Mouse (Mus musculus) CH12.LX (cell line): ENCODE data around the gene Fdxacb1. TPM values are rescaled to one million over a fixed set of nuclear protein-coding genes. Genes with fewer than 3 reads are reported as not detected.

Experiments used
- DNase-seq: peaks from one replicate; pipeline ENCODE4 v3.0.0-alpha.2; 2013; ENCODE audit errors: extremely low read depth
- H3K27ac ChIP-seq: 2 replicates; pipeline ENCODE4 v1.5.1; 2012; ENCODE audit warnings: low read depth, mild to moderate bottlenecking, control low read depth, moderate library complexity; ENCODE audit not compliant: insufficient read depth
- H3K27me3 ChIP-seq: replicated peaks from 2 replicates; pipeline ENCODE3; 2012; ENCODE audit warnings: inconsistent platforms
- H3K36me3 ChIP-seq, 2 experiments: replicated peaks in 1 of 2; 2 replicates each; pipeline versions ENCODE3 to v1.6.1; 2012; ENCODE audit warnings: inconsistent platforms in 1 of 2, low read length in 1 of 2, mild to moderate bottlenecking in 1 of 2, mixed read lengths in 1 of 2, moderate library complexity in 1 of 2; ENCODE audit not compliant: control insufficient read depth in 1 of 2, insufficient read depth in 1 of 2
- H3K4me1 ChIP-seq, 2 experiments: 2 replicates each; pipeline ENCODE4 v1.6.1; 2012; ENCODE audit warnings: inconsistent platforms in 1 of 2, moderate library complexity in 1 of 2; ENCODE audit not compliant: insufficient read depth in 2 of 2, control insufficient read depth in 1 of 2
- H3K4me2 ChIP-seq: 2 replicates; pipeline ENCODE4 v1.6.1; 2012; ENCODE audit warnings: low read depth, mild to moderate bottlenecking, control low read depth; ENCODE audit not compliant: poor library complexity, insufficient read depth, severe bottlenecking
- H3K4me3 ChIP-seq, 3 experiments: fragments of 150-350 bp in 1 of 3; sonication (generic) in 1 of 3; replicated peaks in 1 of 3; 2 replicates each; pipeline versions ENCODE3 to v1.5.1; 2011 to 2012; ENCODE audit warnings: low read depth in 2 of 3, low read length in 2 of 3, mild to moderate bottlenecking in 2 of 3, moderate library complexity in 2 of 3, control low read depth in 1 of 3, improper control_type of control experiment in 1 of 3, inconsistent platforms in 1 of 3, mixed read lengths in 1 of 3; ENCODE audit not compliant: poor library complexity in 1 of 3
- H3K79me2 ChIP-seq: replicated peaks from 2 replicates; pipeline ENCODE4 v1.6.1; 2012; ENCODE audit warnings: mild to moderate bottlenecking, moderate library complexity; ENCODE audit not compliant: control insufficient read depth, poor library complexity, insufficient read depth, severe bottlenecking; ENCODE audit errors: extremely low read depth
- H3K9ac ChIP-seq: 2 replicates; pipeline ENCODE4 v1.6.1; 2012; ENCODE audit warnings: low read depth, mild to moderate bottlenecking, control low read depth, moderate library complexity; ENCODE audit not compliant: insufficient read depth
- H3K9me3 ChIP-seq: replicated peaks from 2 replicates; pipeline ENCODE3; 2012; ENCODE audit warnings: low read length, inconsistent platforms, mixed read lengths
- BHLHE40 ChIP-seq: IDR thresholded peaks from 2 replicates; pipeline ENCODE4 v1.6.1; 2011; ENCODE audit warnings: mild to moderate bottlenecking, low read depth, low read length, improper control_type of control experiment
- CHD1 ChIP-seq: IDR thresholded peaks from 2 replicates; pipeline ENCODE4 v1.6.1; 2012; ENCODE audit warnings: low read depth, low read length, improper control_type of control experiment, inconsistent platforms
- CHD2 ChIP-seq: IDR thresholded peaks from 2 replicates; pipeline ENCODE4 v1.6.1; 2011; ENCODE audit warnings: low read length, improper control_type of control experiment
- CTCF ChIP-seq, 2 experiments: IDR thresholded peaks in 1 of 2; conservative IDR thresholded peaks in 1 of 2; 2 replicates each; pipeline ENCODE4 v1.5.1; 2011 to 2012; ENCODE audit warnings: low read depth in 2 of 2, low read length in 2 of 2, improper control_type of control experiment in 1 of 2, inconsistent platforms in 1 of 2, mild to moderate bottlenecking in 1 of 2, moderate library complexity in 1 of 2
- E2F4 ChIP-seq: IDR thresholded peaks from 2 replicates; pipeline ENCODE4 v1.6.1; 2011; ENCODE audit warnings: low read depth, low read length, improper control_type of control experiment; ENCODE audit not compliant: insufficient replicate concordance
- EP300 ChIP-seq: IDR thresholded peaks from 2 replicates; pipeline ENCODE4 v1.6.1; 2011; ENCODE audit warnings: low read length, improper control_type of control experiment
- HCFC1 ChIP-seq: IDR thresholded peaks from 2 replicates; pipeline ENCODE4 v1.6.1; 2012; ENCODE audit warnings: low read depth, mild to moderate bottlenecking, inconsistent platforms, low read length, improper control_type of control experiment
- JUN ChIP-seq: IDR thresholded peaks from 2 replicates; pipeline ENCODE4 v1.6.1; 2011; ENCODE audit warnings: low read depth, mild to moderate bottlenecking, low read length, improper control_type of control experiment, moderate library complexity; ENCODE audit not compliant: insufficient read depth
- JUND ChIP-seq: conservative IDR thresholded peaks from 2 replicates; pipeline ENCODE4 v1.6.1; 2011; ENCODE audit warnings: low read depth, low read length, improper control_type of control experiment
- MAX ChIP-seq: IDR thresholded peaks from 2 replicates; pipeline ENCODE4 v1.6.1; 2011; ENCODE audit warnings: low read length, improper control_type of control experiment
- MAZ ChIP-seq: IDR thresholded peaks from 2 replicates; pipeline ENCODE4 v1.6.1; 2012; ENCODE audit warnings: low read depth, mild to moderate bottlenecking, inconsistent platforms, low read length, improper control_type of control experiment, moderate library complexity
- MYC ChIP-seq: IDR thresholded peaks from 2 replicates; pipeline ENCODE4 v1.6.1; 2011; ENCODE audit warnings: low read depth, mild to moderate bottlenecking, improper control_type of control experiment, low read length
- NELFE ChIP-seq: IDR thresholded peaks from 2 replicates; pipeline ENCODE4 v1.6.1; 2011; ENCODE audit warnings: low read depth, low read length, improper control_type of control experiment
- RAD21 ChIP-seq: IDR thresholded peaks from 2 replicates; pipeline ENCODE4 v1.6.1; 2011; ENCODE audit warnings: low read depth, mild to moderate bottlenecking, low read length, improper control_type of control experiment, moderate library complexity
- RCOR1 ChIP-seq: conservative IDR thresholded peaks from 2 replicates; pipeline ENCODE4 v1.6.1; 2012; ENCODE audit warnings: low read depth, mild to moderate bottlenecking, inconsistent platforms, low read length, improper control_type of control experiment
- TBP ChIP-seq: conservative IDR thresholded peaks from 2 replicates; pipeline ENCODE4 v1.6.1; 2011; ENCODE audit warnings: low read depth, low read length, improper control_type of control experiment
- UBTF ChIP-seq: IDR thresholded peaks from 2 replicates; pipeline ENCODE4 v1.6.1; 2012; ENCODE audit warnings: low read depth, mild to moderate bottlenecking, inconsistent platforms, low read length, improper control_type of control experiment, moderate library complexity
- USF1 ChIP-seq: IDR thresholded peaks from 2 replicates; pipeline ENCODE4 v1.6.1; 2014; ENCODE audit warnings: low read depth, mild to moderate bottlenecking, inconsistent platforms, low read length, improper control_type of control experiment
- USF2 ChIP-seq: conservative IDR thresholded peaks from 2 replicates; pipeline ENCODE4 v1.6.1; 2011; ENCODE audit warnings: low read depth, low read length, improper control_type of control experiment
- ZC3H11A ChIP-seq: IDR thresholded peaks from 2 replicates; pipeline ENCODE4 v1.6.1; 2012; ENCODE audit warnings: low read depth, mild to moderate bottlenecking, inconsistent platforms, low read length, improper control_type of control experiment
- ZKSCAN1 ChIP-seq: IDR thresholded peaks from 2 replicates; pipeline ENCODE4 v1.6.1; 2012; ENCODE audit warnings: low read depth, inconsistent platforms, low read length, improper control_type of control experiment, borderline replicate concordance
- ZNF384 ChIP-seq: IDR thresholded peaks from 2 replicates; pipeline ENCODE4 v1.6.1; 2012; ENCODE audit warnings: low read depth, low read length, improper control_type of control experiment, inconsistent platforms
- dilution Hi-C: fragments of 300-500 bp; cut with MboI; formaldehyde crosslinking; loops from 2 replicates; pipeline ENCODE4 v1.14.3; 2020; ENCODE audit warnings: low sequenced_read_pairs; ENCODE audit not compliant: extremely low pct_unique_long_range_greater_than_20kb, extremely low pct_ligation_motif_present
- in situ Hi-C: fragments of 300-500 bp; cut with MboI; formaldehyde crosslinking; loops from 3 replicates; pipeline ENCODE4 v1.14.3; 2019; ENCODE audit warnings: low sequenced_read_pairs, low pct_ligation_motif_present, low pct_unique_long_range_greater_than_20kb, mixed read lengths
- polyA plus RNA-seq: library from polyadenylated mRNA; unstranded; fragments of >175 nt; gene quantifications from 2 replicates; pipeline ENCODE4 v1.2.1, GENCODE M21; 2012; ENCODE audit warnings: low read depth; ENCODE audit not compliant: insufficient read length
- total RNA-seq, 2 experiments: library from RNA; depleted of rRNA; stranded (reverse); fragments of 300-350 nt in 1 of 2; fragments of >200 nt in 1 of 2; gene quantifications; 2 replicates each; pipeline ENCODE4 v1.2.3; 2012 to 2014

The Fdxacb1 gene
- total and polyA plus RNA-seq, 3 experiments: 5.6 to 9.5 (median 8.5) TPM

- Histone ChIP-seq H3K36me3 (peaks cover 7 to 73% of the 10 kb centered on the region in 2 experiments), H3K27ac (no peak overlapping the region), H3K4me1 (no peaks in the 10 kb centered on the region), H3K4me2 (no peak overlapping the region), H3K9me3 (no peaks in the 10 kb centered on the region), H3K4me3 (no peak overlapping the region), H3K9ac (no peak overlapping the region), H3K27me3 (no peaks in the 10 kb centered on the region), H3K79me2 (no peaks in the 10 kb centered on the region)
- no peak for DNase-seq
- dilution Hi-C loops: no loop called here
- in situ Hi-C loops: no loop called here
- TF ChIP-seq ZC3H11A (no peak), USF2 (no peak), TBP (no peak), CHD1 (no peak), ZNF384 (no peak), MAZ (no peak), MYC (no peak), JUN (no peak), CHD2 (no peak), CTCF (conservative IDR thresholded peaks at IDR 0.05 in 1 of 2, IDR thresholded peaks at IDR 0.05 in 1 of 2; ENCODE audit: low read depth in 2 of 2, low read length in 2 of 2) (no peak), ZKSCAN1 (no peak), UBTF (no peak), MAX (no peak)
These were observed 47.6 kb downstream of the Fdxacb1 start for GRCm38 (mm10) chr9:50815666-50816065.

- dilution Hi-C loops (no loop called here), in situ Hi-C loops (no loop called here)
- Histone ChIP-seq H3K36me3 (peaks cover 7 to 71% of the 10 kb centered on the region in 2 experiments), H3K4me3 (no peak overlapping the region), H3K4me2 (no peak overlapping the region), H3K9ac (no peak overlapping the region), H3K27me3 (no peaks in the 10 kb centered on the region), H3K9me3 (no peaks in the 10 kb centered on the region), H3K27ac (no peak overlapping the region), H3K79me2 (no peaks in the 10 kb centered on the region), H3K4me1 (no peaks in the 10 kb centered on the region)
- no peak for DNase-seq
- TF ChIP-seq RAD21: no peak
- no peak for TF ChIP-seq MAZ
- TF ChIP-seq E2F4: no peak
These were observed 48.5 kb downstream of the Fdxacb1 start for GRCm38 (mm10) chr9:50816512-50816911.

- no peaks in the 10 kb centered on the region for H3K9me3 ChIP-seq
- H3K36me3 ChIP-seq: peaks cover 9 to 71% of the 10 kb centered on the region in 2 experiments
- no peak for TF ChIP-seq NELFE
- no peak for TF ChIP-seq RCOR1
- no peak for TF ChIP-seq BHLHE40
- TF ChIP-seq CHD1: no peak
- no peak for TF ChIP-seq RAD21
- no peak for TF ChIP-seq HCFC1
- no peak for TF ChIP-seq JUND
- no peak for TF ChIP-seq EP300
- TF ChIP-seq ZNF384: no peak
- TF ChIP-seq USF1: no peak
- H3K4me1 ChIP-seq: peaks cover 6 to 15% of the 10 kb centered on the region in 2 experiments; a peak in 3 of 4 replicates
- H3K27me3 ChIP-seq: no peaks in the 10 kb centered on the region
- H3K4me3 ChIP-seq: no peak overlapping the region
- no peak for DNase-seq
- H3K27ac ChIP-seq: no peak overlapping the region
- no peaks in the 10 kb centered on the region for H3K79me2 ChIP-seq
- no peak overlapping the region for H3K9ac ChIP-seq
- H3K4me2 ChIP-seq: no peak overlapping the region
- dilution Hi-C loops (no loop called here), in situ Hi-C loops (no loop called here)
These were observed 50.0 kb downstream of the Fdxacb1 start for GRCm38 (mm10) chr9:50818050-50818449.
